Mouse (Mus musculus): ENCODE results near the gene Asap3.

The Asap3 gene

DNA sequence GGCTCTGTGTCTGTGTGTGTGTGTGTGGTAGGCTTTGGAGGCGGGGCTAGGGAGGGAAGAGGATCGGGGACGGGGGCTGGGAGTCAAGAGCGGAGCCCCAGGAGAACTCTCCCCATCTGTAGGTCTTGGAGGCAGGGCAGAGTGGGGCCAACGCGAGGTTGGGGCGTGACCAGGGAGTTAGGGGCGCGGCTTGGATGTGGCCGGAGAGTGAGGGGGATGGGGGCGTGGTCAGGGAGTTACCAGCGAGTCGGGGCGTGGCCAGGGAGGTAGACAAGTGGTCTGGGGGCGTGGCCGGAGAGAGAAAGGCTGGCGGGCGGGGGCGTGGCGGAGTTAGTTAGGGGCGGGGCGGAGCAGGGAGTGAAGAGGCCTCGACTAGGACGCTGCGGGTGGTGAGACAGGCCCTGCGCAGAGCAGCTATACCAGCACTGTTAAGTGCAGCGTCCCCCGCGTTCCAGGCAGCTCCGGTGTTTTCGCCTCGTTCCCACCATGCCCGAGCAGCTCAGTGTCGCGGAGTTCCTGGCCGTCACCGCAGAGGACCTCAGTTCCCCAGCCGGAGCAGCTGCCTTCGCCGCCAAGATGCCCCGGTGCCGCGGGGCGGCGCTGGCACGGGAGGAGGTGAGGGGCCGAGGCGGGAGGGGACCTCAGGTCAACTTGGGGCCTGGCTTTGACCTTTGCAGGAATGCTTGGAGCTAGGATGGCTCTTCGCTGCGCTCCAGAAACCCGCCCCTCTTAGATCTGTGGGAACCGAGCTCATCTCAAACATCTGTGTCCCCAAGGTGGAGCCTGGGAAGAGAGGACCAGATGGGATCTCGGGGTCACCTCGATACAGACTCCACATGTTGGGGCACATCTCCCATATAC, at the start of gene Asap3:
Gene Asap3, plus strand, starts transcription at position 333 of the 861 bp plus-strand sequence.
- CTCF ChIA-PET: no interaction called here

DNA sequence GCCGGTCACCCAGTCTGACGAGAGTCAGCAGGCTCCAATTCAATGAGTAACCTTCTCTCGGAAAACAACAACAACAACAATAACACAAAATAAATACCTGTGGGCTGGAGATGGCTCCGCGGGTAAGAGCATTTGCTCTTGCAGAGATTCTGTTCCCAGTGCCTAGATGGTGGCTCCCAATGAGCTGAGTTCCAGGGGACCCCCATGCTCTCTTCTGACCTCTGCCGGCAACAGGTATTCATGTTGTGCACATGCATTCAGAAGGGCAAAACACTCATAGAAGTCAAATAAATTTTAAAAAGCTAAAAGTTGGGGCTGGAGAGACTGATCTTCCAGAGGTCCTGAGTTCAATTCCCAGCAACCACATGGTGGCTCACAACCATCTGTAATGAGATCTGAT, 47.7 kb upstream of the Asap3 start:
- CTCF ChIA-PET: interaction anchor here (1.3 to 1.6 kb wide), 3 partner anchors 86 to 89 kb away, joined by 3 to 9 read pairs (median 3); no protein-coding TSS in a partner anchor

DNA sequence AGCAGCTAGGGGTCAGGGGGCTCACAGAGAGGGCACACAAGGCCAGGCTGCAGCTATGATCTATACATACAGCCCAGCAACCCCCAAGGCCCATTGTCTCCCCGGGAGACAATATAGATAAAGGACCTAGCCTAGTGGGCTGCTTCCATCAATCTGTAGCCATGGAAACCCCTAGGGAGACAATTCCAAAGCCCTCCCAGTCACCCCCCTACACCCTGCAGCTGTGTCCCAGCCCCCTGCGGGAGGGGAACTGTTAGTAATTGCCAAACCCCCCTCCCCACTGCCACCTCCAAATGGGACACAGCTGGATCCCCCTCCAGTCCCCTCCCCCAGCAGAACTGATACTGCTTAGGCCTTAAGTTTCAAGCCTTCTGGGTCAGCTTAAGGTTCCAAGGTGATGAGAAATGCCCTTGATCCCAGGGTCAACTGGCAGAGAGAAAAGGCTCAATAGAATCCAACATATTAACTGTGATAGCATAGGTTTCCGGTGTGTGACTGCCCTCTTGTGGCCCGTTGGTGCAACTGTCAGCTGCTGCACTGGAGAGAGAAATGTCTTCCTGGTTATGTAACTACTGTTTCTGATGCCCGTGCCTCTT, 46.3 kb upstream of the Asap3 start:
- CTCF ChIA-PET: interaction anchor here (0.6 to 1.6 kb wide), 9 partner anchors 11 to 106 kb away, joined by 3 to 12 read pairs (median 3); no protein-coding TSS in a partner anchor

DNA sequence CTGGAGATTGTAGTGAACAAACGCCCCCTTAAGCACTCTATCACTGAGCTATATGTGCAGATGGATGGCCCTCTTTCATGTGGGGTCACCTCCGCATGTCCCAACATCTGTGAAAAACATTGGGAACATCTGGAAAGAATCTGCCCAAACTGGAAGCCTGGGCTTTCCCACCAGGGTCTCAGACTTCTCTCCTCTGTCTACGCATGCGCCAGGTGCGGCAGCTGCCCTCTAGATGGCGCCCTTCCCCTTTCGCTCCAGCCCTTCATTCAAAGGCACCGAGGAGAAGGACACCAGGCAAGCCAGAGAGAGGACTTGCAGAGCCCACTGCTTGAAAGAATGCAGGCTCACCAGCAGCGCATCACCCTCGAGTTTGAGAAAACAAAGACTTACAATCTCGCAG, 42.7 kb upstream of the Asap3 start:
- CTCF ChIA-PET: interaction anchor here (0.5 to 2.1 kb wide), 9 partner anchors 12 to 93 kb away, joined by 3 to 13 read pairs (median 4); no protein-coding TSS in a partner anchor

DNA sequence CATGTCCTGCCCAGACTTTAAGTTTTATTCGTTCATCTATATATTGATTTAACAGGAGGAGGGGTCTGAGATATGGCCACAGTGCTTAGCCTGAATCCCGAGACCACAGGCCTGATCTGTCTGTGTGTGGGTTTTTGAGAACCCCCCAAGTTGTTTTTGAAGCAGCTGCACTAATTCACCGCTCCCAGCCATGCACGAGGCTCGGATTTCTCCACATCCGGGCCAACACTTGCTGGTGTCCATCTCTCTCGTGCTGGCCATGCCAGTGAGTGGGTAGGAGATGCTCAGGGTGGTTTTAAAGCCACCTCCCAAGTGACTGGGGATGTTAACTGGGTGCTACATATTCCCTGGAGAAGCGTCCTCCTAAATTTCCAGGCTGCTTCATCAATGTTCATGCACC, 41.2 kb upstream of the Asap3 start:
- CTCF ChIA-PET: interaction anchor here (0.6 kb wide), 1 partner anchor 29 kb away, joined by 3 read pairs; no protein-coding TSS in a partner anchor

DNA sequence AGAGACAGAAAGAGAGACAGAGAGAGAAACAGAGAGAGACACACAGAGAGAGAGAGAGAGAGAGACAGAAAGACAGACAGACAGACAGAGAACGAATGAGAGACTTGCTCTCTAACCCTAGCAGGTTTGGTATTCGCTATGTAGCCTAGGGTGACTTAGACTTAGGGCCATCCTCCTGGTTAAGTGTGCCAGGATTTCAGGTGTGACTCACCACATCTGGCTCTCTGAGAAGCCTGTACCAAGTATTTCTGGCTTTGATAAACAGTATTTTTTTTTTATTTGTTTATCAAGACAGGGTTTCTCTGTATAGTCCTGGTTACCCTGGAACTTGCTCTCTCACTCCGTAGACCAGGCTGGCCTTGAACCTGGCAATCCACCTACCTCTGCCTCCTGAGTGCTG, 38.5 kb upstream of the Asap3 start:
- CTCF ChIA-PET: interaction anchor here (0.5 kb wide), 1 partner anchor 20 kb away, joined by 3 read pairs; no protein-coding TSS in a partner anchor

DNA sequence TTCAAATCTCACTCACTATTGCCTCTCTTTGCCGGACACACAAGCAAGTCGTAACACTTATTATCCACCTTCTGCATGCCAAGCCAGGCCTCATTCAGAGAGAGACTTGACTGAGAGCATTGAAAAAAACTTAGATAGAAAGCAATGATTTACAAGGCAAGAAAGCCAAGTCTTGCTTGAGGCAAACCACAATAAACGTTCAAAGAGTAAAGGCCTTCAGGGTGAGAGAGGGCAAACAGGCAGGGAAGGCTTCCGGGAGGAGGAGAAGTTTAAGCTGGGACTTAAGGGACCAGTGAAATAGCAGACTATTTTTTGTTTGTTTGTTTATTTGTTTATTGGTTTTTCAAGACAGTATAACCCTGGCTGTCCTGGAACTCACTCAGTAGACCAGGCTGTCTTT, 35.8 kb upstream of the Asap3 start:
- CTCF ChIA-PET: interaction anchor here (1.9 kb wide), 1 partner anchor 10 kb away, joined by 6 read pairs; no protein-coding TSS in a partner anchor

DNA sequence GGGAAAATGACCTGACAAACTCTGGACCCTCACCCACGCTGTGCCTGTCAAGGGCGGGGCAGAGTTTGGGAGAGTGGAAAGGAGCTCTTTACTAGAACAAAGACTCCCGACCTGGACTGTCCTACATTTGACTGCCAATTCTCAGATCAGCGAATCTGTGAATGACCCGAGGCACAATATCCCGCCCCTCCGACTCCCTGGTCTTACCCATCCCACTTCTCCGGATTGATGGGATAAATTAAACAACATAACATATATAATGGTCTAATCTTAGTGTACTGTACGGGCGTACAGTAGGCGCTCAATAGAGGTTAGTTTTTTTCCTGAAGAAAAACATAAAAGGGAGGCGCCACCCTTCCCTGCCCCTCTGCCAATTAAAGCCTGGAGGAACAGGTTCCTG, 34.7 kb upstream of the Asap3 start:
- CTCF ChIA-PET: interaction anchor here (0.6 to 1.9 kb wide), 2 partner anchors 9 to 25 kb away, joined by 6 to 11 read pairs; no protein-coding TSS in a partner anchor

DNA sequence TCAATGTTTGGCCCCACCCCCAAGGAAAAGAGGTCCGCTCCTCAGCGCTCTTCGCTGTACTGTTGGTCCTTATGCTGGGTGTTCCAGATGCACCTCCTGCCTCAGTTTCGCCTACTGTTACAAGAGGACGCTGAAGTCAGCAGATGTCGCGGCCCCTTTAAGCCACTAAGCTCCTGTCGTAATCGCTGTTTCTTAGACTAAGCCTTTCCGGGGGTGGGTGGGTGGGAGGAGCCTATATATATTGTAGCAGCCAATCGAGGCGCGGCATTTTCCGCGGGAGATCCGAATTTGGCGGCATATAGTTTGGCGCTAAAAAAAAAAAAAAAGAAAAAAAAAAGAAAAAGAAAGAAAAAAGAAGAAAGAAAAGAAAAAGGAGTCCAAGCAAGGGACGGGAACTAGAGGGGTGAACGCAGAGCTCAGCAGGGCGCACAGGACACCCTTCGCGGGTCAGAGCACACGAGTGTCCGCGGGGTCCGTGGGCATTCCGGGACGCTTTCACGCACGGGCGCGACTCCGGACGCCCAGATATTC, 34.1 kb upstream of the Asap3 start, which contains the start of gene E2f2:
Gene E2f2, plus strand, starts transcription at position 384 of the 531 bp plus-strand sequence.
- CTCF ChIA-PET: interaction anchor here (0.6 to 1.9 kb wide), 2 partner anchors 9 to 25 kb away, joined by 6 to 11 read pairs; no protein-coding TSS in a partner anchor

DNA sequence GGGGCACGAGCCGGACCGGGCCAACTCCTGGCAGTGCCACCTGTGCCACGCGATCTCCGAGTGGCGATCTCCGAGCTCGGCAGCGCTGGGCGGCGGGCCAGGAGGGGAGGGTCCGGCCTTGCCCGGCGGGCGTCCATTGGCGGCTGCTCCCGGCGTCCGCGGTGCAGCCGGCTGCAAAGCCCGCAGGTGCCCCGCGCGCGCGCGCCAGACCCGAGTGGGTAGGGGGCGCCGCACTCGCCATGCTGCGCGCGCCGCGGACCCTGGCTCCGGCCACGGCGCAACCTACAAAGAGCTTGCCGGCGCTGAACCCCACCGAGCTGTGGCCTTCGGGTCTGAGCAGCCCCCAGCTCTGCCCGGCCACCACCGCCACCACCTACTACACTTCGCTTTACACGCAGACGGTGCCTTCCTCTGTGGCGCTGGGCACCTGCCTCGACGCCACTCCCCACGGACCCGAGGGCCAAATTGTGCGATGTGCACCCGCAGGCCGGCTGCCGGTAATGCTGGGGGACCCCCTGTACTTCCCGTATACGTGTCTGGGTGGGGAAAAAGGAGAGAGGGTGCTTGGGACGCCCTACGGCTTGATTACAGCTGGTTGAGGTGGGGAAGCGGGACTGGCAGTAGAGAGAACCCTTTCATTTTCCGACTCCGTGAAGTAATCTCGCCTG, 33.5 kb upstream of the Asap3 start:
- CTCF ChIA-PET: interaction anchor here (0.6 kb wide), 1 partner anchor 30 kb away, joined by 3 read pairs; no protein-coding TSS in a partner anchor

DNA sequence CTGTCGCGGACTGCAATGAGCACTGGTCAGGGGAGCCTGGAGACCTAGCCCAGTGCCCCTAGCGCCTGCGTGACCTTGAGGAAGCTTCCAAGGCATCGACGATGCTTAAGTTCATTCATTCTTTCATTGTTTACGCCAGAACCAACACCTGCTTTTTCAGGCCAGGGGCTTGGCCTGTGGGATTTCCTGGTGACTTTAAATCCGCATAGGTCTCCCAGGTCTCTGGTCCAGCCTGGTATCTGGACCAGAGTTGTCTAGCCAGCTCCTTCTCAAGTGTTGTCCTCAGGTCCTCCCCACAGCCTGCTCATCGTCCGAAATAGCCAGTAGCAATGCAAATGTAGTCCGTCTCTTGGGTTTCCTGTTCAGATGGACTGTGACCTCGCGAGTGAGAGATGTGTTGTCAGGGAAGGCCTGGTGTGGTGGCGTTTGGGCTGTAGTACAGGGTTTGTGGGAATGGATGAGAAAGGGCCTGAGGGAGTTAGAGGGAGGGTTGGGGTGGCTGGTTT, 32.9 kb upstream of the Asap3 start:
- CTCF ChIA-PET: interaction anchor here (0.5 to 0.7 kb wide), 3 partner anchors 29 to 851 kb away, joined by 3 to 5 read pairs (median 3); no protein-coding TSS in a partner anchor

DNA sequence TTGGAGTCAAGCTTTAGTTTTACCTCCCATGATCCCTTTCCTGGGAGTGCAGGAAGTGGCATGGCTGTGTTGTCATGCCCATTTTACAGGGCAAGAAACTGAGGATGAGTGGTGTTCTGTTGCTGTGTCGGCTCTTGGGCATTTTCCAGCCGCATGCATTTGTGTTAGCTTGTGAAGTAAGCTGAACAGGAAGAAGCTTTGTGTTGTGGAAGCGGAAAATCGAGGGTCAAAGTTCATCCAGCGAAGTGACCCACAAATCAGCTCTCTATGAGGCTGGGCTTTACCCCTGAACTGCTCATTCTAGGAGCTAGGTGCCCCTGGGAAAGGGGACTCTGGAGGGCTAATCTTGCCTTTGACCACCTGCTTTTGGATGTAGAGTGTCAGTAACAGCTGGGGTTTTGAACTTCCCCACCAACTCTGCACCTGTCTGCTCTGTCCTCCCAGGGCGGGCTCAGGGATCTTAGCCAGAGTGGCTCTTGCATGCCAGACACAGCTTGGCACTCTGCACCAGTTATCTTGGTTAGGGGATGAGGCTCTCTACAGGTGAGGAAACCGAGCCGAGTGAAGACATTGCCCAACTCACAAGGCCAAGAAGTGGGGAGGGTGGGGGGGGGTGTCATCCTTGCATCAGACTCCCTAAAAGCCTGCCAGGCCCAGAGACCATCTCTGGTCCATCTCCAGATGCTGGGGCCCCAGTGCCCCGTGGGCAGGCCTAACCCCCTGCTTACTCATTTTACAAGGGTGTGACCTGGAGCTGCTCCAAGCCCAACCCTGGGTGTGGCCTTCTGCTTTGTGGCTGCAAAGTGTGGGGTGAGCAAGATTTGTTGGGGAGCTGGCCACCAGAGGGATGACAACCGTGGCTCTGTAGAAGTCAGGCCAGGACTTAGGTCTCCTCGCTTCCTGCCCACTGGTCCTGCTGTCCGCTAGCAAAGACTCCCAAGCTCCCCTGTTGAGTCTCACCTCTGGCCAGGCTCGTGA, 31.7 kb upstream of the Asap3 start:
- CTCF ChIA-PET: interaction anchor here (0.7 to 1.1 kb wide), 3 partner anchors 10 to 140 kb away, joined by 4 to 8 read pairs (median 7); no protein-coding TSS in a partner anchor

DNA sequence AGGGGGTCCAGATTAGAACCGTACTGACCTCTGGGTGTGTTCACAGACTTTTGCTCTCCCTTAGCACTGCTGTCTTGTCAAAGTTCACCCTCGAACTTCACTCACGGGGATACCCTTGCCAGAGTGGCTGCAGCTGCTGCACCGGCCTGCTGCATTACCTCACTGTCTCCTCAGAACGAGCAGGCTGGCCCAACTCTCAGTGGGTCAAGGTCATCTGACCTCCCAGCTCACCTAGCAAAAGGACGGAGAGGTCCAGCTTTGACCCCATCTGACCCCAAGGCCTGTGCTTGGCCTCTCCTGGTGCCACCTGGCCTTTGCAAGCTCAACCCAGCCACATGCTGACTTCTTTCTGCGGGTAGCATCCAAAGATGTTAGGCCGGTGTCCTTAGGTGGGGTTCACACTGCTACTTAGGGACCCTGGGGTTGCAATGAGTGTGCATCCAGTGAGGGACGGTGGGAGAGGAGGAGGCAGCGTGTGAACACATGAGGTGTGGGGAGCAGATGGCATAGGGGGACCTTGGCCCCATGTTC, 30.1 kb upstream of the Asap3 start:
- CTCF ChIA-PET: no interaction called here

DNA sequence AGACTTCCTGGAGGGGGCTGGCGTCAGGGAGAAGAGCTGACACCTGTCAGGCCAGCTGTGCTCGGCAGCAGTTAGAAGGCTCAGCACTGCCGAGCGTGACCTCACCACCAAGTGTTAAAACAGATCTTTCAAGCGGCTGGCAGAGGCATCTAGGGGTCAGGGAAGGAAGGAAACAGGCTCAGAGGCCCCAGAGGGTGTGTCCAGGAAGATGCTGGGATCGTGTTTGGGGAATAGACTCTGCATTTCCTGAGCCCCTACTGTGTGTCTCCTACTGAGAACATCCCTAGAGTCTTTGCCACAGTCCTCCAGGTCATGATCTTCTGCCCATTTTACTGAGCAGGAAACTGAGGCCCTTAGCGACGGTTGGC, 28.9 kb upstream of the Asap3 start:
- CTCF ChIA-PET: interaction anchor here (0.5 to 1.9 kb wide), 4 partner anchors 8 to 98 kb away, joined by 3 to 6 read pairs (median 4); no protein-coding TSS in a partner anchor

DNA sequence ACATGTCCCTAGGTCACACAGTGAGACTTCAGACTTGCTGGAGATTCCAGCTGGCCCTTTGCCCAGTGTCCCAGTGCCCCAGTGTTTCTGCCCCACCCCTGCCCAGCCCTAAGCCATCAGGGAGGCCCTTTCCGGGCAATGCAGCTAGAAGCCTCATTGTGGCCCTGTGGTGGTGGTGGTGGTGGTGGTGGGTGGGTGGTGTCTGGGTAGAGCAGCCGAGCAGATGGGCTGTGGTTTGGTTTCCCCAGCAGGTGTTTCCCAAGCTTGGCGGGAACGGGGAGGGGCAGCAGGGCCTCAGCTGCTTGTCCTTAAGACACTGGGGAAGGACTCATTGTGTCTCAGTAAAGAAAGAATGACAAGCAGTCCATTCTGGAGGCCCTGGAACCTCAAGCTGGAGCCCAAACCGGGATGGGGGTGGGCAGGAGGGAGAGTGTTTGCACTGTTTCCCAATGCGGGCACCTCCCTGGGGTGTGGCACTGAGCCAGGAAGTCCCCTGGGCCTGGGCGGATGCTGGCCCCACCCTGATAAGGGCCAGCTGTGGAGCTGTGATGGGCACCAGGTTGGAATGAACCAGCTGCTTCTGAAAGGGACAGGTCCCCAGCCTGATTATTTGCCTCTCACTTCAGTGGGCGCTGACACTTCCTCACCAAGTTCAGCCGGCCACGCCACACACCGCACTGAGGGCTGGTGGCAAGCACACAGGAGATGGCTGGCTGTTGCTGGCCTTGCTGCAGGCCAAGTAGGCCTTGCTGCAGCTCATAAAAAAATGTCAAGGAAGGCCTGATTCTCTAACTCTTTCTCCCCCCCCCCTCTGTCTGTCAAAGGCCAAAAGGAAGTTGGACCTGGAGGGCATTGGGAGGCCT, 28.3 kb upstream of the Asap3 start:
- CTCF ChIA-PET: interaction anchor here (0.5 to 1.9 kb wide), 5 partner anchors 8 to 118 kb away, joined by 3 to 6 read pairs (median 3); no protein-coding TSS in a partner anchor

DNA sequence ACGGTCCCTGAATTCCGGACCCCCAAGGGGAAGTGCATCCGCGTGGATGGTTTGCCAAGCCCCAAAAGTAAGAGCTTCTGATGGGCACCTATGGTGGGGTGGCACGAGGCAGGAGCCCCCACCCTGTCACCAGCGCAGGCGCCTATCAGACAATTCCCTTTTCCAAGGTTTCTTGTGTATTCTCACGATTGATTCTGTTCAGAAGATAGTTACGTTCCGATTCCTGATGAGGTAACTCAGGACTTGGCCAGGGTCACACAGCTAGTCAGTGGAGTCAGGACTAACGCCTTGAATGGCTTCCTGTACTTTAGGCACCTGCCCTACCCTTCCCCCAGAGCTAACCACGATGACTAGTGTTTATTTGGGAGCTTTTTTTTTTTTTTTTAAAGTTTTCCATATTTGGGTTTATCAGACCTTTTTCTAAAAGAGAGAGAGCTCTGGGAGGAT, 27.7 kb upstream of the Asap3 start:
- CTCF ChIA-PET: interaction anchor here (0.6 to 1.9 kb wide), 4 partner anchors 10 to 118 kb away, joined by 3 to 6 read pairs (median 4); no protein-coding TSS in a partner anchor

DNA sequence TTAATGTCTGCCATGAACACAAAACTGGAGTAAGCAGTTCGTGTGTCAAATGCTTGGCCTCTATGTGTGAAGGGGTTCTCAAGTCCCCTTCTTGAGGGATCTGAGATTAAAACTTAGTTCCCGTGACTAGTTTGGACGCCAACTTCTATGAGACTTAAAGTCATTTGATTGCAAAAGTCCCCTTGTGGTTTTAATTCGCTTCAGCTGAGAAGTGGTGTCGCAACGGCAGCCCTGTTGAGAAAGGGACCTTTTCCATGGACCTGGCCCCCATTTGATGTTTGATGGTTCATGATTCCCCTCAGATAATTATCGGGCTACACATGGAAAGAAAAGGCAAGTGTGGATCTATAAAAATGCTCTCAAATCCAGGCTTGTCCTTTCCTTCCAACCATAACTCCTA, 26.7 kb upstream of the Asap3 start:
- CTCF ChIA-PET: interaction anchor here (0.5 to 0.7 kb wide), 3 partner anchors 17 to 149 kb away, joined by 3 to 4 read pairs (median 3); no protein-coding TSS in a partner anchor

DNA sequence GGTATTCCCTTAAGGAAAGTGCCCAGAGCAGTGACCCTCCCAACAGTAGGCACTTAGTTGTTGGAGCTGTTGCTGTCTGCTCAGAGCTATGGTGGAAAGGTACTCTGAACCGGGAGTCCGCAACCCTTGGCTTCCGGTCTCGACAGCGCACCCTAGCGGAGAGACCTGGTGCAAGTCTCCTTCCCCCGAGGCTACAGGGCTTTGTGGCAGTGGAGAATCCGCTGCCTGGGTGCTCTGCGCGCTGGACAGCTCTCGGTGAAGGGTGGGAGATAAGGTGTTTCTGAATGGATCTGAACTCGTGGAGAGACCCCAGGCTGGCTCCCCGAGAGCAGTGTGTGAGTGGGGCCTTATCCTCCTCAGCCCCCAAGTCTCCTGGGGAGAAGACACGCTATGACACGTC, 26.2 kb upstream of the Asap3 start:
- CTCF ChIA-PET: interaction anchor here (0.5 to 1.3 kb wide), 4 partner anchors 17 to 149 kb away, joined by 3 to 6 read pairs (median 4); no protein-coding TSS in a partner anchor

Measured in spleen, embryonic (tissue).